Mouse (Mus musculus) heart, embryonic 16.5 days (tissue): ENCODE data around the gene Crybg2. TPM values are rescaled to one million over a fixed set of nuclear protein-coding genes. Genes with fewer than 3 reads are reported as not detected.

Experiments
- ATAC-seq: fragments of 200-750 bp; cut with Nextera tagmentation; replicated peaks from 2 replicates; pipeline ENCODE4 v1.8.0; 2017; ENCODE audit warnings: moderate number of reproducible peaks; ENCODE audit not compliant: insufficient read depth, low FRiP score; ENCODE audit errors: extremely low read depth
- H3K27ac ChIP-seq: fragments of 300-500 bp; sonication (generic); 2 replicates; pipeline ENCODE4 v1.5.1; 2014; ENCODE audit warnings: mild to moderate bottlenecking, low read length, control low read depth, moderate library complexity
- H3K27me3 ChIP-seq: fragments of 300-500 bp; sonication (generic); 2 replicates; pipeline ENCODE4 v1.6.1; 2014; ENCODE audit warnings: low read length, mixed read lengths; ENCODE audit not compliant: control insufficient read depth, insufficient read depth
- H3K36me3 ChIP-seq: fragments of 300-500 bp; sonication (generic); 2 replicates; pipeline ENCODE4 v1.6.1; 2014; ENCODE audit not compliant: control insufficient read depth, insufficient read depth
- H3K4me1 ChIP-seq: fragments of 300-500 bp; sonication (generic); 2 replicates; pipeline ENCODE4 v1.6.1; 2014; ENCODE audit warnings: low read length, mixed read lengths; ENCODE audit not compliant: control insufficient read depth, insufficient read depth
- H3K4me2 ChIP-seq: fragments of 300-500 bp; sonication (generic); 2 replicates; pipeline ENCODE4 v1.6.1; 2014; ENCODE audit warnings: low read depth, mild to moderate bottlenecking, control low read depth, low read length
- H3K4me3 ChIP-seq: fragments of 300-500 bp; sonication (generic); 2 replicates; pipeline ENCODE4 v1.5.1; 2014; ENCODE audit warnings: mild to moderate bottlenecking, control low read depth, low read length
- H3K9ac ChIP-seq: fragments of 300-500 bp; sonication (generic); 2 replicates; pipeline ENCODE4 v1.6.1; 2014; ENCODE audit warnings: low read length, control low read depth
- H3K9me3 ChIP-seq: fragments of 300-500 bp; sonication (generic); replicated peaks from 2 replicates; pipeline ENCODE4 v1.6.1; 2016; ENCODE audit warnings: low read length; ENCODE audit not compliant: control insufficient read depth
- WGBS: fragments of 180-500 bp; shearing (Covaris S2); extraction: QIAGEN DNeasy Blood & Tissue Kit; methylation state at CpG from one replicate; pipeline ENCODE4 v1.1.7; 2014; 5-methylcytosine and 5-hydroxymethylcytosine counted together
- polyA plus RNA-seq: library from polyadenylated mRNA; unstranded; fragments of >200 nt; fragmentation: Nextera tagmentation; extraction: Ambion mirVana; gene quantifications from 2 replicates; pipeline ENCODE4 v1.2.1, GENCODE M21; 2015

Crybg2 gene
- polyA plus RNA-seq, 1 experiment from 2014 or later: 0.91 TPM

DNA sequence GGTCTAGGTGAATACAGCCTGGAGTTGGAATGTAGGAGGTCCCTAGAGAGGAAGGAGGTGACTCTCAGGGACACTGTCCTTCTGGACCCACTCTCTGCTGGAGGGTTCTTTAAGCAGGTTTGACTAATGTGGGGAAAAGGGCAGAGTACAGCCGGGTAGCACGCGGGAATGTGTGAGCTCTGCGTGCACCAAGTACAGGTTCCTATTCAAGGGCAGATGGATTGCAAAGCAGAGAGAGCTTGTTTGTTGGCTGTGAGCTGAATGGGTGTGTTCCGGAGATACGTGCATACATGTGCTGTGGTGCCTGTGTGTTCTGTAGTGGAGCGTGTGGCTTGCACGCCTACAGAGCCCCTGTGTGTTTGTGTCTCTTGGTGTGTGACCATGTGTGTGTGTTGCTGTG is 6.8 kb downstream of the Crybg2 start:
- no peak overlapping the region for H3K4me2 ChIP-seq
- H3K36me3 ChIP-seq: no peaks in the 10 kb centered on the region
- H3K27me3 ChIP-seq: peaks cover 9% of the 10 kb centered on the region
- no peaks in the 10 kb centered on the region for H3K9me3 ChIP-seq
- no peak overlapping the region for H3K27ac ChIP-seq
- H3K9ac ChIP-seq: no peak overlapping the region
- ATAC-seq: no peak
- H3K4me1 ChIP-seq: no peaks in the 10 kb centered on the region; the same call in 1 of the 2 replicates
- 92% methylated on average over 8 of the region's 8 CpGs for WGBS
- H3K4me3 ChIP-seq: no peak overlapping the region

DNA sequence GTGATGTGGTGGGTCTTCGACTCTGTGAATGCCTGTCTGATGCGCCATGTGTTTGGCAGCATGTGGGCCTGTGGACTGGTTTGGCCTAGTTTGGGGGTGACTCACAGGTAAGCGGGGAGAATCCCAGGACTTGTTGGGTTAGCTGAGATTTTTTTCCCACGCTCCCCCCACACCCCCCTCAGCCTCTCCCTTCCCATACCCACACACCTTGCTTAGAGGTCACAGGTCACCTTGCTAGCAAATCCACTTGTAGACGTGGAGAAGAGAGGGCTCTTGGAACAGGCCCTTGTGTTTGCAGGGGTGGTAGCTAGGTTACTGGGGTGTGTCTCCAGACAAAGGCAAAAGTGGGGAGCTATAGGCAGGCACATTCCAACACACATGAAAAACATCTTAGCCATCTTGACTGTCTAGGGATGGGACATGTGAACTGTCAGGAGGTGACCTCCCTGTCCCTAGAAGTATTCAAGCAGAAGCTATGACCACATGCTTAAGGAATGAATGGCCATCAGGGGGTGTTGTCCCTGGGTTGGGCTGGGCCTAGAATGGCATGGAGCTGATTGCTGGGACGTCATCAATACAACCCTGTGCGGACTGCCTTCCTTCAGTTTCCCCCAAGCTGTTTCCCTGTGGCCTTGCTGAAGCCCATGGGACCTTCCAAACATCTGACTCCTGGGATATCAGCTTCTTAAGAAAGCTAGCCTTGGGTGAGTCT is 7.4 kb downstream of the Crybg2 start:
- no peak for ATAC-seq
- Histone ChIP-seq H3K9me3 (no peaks in the 10 kb centered on the region), H3K9ac (no peak overlapping the region), H3K27me3 (peaks cover 9% of the 10 kb centered on the region), H3K4me3 (no peak overlapping the region), H3K27ac (no peak overlapping the region), H3K4me1 (no peaks in the 10 kb centered on the region; the same call in 1 of the 2 replicates), H3K4me2 (no peak overlapping the region), H3K36me3 (no peaks in the 10 kb centered on the region)
- 84% methylated on average over 7 of the region's 7 CpGs for WGBS

DNA sequence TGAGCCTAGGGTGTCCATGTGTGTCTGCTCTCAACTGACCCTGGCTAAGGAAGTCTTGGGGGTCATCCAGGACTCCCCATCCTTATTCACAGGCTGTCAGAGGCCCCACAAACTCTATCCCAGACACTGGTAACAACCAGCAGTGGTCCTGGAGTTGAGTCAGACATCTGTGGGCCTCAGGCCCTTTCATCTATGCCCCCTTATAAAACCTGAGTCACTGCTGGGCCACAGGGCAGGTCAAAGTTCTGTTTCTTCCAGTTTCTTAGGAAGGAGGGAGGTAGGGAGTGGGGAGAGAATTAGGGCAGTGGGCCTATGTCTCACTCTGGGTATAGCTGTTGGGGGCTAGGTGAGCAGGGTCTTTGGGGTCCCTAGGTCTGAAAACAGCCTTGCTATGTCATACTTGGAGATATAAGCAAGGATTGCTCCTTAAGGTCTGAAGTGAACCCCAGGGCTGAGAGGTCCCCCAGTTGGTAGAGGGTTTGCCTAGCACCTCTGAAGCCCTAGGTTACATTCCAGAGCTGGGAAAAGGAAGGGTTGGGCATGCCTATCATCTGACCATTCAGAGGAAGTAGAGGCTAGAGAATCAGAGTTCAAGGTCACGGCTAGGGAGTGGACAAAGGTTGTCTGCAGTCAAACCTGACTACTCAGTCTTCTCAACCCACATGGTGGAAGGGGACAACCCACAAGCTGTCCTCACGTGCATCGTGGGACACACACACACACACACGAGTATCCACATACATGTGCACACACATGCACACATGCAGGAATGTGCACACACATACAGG is 8.4 kb downstream of the Crybg2 start:
- H3K9me3 ChIP-seq: no peaks in the 10 kb centered on the region
- no peaks in the 10 kb centered on the region; the same call in 1 of the 2 replicates for H3K4me1 ChIP-seq
- 82% methylated on average over 4 of the region's 4 CpGs for WGBS
- peaks cover 9% of the 10 kb centered on the region for H3K27me3 ChIP-seq
- H3K9ac ChIP-seq: no peak overlapping the region
- H3K4me2 ChIP-seq: no peak overlapping the region
- no peak for ATAC-seq
- no peak overlapping the region for H3K4me3 ChIP-seq
- no peak overlapping the region for H3K27ac ChIP-seq
- no peaks in the 10 kb centered on the region for H3K36me3 ChIP-seq

DNA sequence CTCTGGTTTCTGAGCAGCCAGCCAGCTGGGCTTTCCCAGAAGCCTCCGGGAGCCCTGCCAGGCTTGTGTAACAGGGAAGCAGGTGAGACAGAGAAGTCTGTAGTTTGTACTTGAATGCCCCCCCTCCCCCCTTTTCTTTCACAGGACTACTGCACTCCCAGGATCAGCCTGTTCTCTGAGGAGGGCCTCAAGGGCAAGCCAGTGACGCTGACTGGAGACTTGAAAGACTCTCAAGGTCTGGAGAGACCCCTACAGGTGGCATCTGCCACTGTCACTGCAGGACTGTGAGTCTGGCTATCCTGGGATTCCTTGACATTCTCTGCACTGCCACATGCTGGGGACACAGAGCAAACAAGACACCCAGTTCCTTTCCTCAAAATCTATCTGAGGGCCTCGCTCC is 18.1 kb downstream of the Crybg2 start:
- no peak overlapping the region for H3K27ac ChIP-seq

DNA sequence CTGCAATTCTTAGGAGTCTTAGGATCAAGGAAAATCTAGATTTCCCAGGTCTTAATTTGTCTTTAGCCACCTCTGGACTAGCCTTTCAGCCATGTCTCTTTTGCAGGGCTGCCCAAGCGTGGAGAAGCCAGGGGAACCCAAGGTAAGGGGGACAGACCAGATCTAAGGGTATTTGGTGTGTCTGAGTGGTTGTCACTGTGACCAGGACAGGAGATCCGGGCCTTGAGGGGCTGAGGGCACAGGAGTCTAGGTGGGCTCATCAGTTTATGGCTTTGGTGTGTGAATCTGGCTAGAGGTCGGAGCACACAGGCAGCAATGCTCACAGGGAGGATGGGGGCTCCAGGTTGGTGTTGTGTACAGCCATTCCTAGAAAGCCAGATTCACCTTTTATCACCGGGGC is 20.1 kb downstream of the Crybg2 start:
- H3K27ac ChIP-seq: no peak overlapping the region
- H3K4me3 ChIP-seq: no peak overlapping the region
- H3K9me3 ChIP-seq: peaks cover 3% of the 10 kb centered on the region; the same call in 1 of the 2 replicates
- no peak overlapping the region for H3K9ac ChIP-seq
- H3K4me1 ChIP-seq: peaks cover 8% of the 10 kb centered on the region
- H3K36me3 ChIP-seq: no peaks in the 10 kb centered on the region
- 76% methylated on average over 4 of the region's 4 CpGs for WGBS
- no peak for ATAC-seq
- peaks cover 13% of the 10 kb centered on the region for H3K27me3 ChIP-seq
- no peak overlapping the region for H3K4me2 ChIP-seq

More for the DNA sequence above, 18.1 kb downstream of the Crybg2 start:
- Histone ChIP-seq H3K4me2 (no peak overlapping the region), H3K9me3 (no peaks in the 10 kb centered on the region), H3K9ac (no peak overlapping the region), H3K27me3 (peaks cover 13% of the 10 kb centered on the region), H3K36me3 (no peaks in the 10 kb centered on the region), H3K4me3 (no peak overlapping the region), H3K4me1 (peaks cover 8% of the 10 kb centered on the region)
- peak; percentile 31; the same call in 1 of the 2 replicates for ATAC-seq
- WGBS: 19% methylated on average over 3 of the region's 3 CpGs

DNA sequence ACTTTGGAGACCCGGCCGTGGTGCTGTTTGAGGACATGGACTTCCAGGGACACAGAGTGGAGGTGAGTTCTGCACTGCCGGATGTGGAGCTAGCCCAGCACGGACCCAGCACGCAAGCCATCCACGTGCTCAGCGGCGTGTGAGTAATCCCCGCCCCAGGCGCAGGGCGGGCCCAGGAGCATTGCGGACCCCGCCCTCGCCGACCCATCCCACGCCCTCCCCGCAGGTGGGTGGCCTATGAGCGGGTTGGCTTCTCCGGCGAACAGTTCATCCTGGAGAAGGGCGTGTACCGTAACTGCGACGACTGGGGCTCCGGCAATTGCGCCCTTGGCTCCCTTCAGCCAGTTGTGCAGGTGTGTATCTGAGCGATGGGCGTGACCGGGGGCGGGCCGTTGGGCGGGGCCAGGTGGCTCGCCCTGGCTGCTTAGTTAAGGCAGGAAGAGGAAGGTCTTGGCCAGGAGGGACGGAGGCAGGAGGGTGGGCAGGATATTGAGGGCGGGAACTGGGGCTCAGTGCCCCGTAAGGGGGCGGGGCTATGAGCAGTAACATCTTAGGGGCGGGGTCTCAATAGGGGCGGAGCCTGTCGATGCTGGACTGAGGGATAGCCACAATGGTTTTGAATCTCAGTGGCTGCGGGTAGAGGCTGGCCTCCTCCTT is 21.2 kb downstream of the Crybg2 start:
- peak overlapping the region; percentile 83 for H3K4me2 ChIP-seq
- H3K4me1 ChIP-seq: peaks cover 8% of the 10 kb centered on the region
- H3K9me3 ChIP-seq: peaks cover 3% of the 10 kb centered on the region; the same call in 1 of the 2 replicates
- WGBS: under 1% methylated on average over 40 of the region's 41 CpGs
- H3K36me3 ChIP-seq: no peaks in the 10 kb centered on the region
- H3K4me3 ChIP-seq: peak overlapping the region; percentile 55
- H3K27me3 ChIP-seq: peaks cover 13% of the 10 kb centered on the region
- peak overlapping the region; percentile 36; the same call in 1 of the 2 replicates for H3K9ac ChIP-seq
- ATAC-seq: peak; percentile 76
- no peak overlapping the region for H3K27ac ChIP-seq

DNA sequence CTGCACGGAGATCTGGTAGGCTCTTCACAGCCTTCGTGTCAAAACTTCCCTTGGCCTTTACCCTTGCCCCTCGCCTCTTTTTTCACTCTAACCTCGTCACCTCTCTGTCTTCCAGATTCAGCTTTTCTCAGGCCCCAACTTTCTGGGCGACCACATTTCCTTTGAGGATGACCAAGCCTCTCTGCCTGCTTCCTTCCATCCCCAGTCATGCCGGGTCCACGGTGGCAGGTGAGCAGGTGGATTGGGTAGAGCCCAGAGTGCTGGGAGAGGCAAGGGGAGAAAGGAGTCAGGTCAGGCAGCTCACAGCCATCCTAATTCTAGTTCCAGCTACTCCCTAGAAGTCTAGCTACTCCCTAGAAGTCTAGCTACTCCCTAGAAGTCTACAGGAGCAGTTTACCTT is 21.8 kb downstream of the Crybg2 start:
- 19% methylated on average over 7 of the region's 7 CpGs for WGBS
- Histone ChIP-seq H3K4me3 (peak overlapping the region; percentile 55), H3K27me3 (peaks cover 13% of the 10 kb centered on the region), H3K36me3 (no peaks in the 10 kb centered on the region), H3K4me1 (peaks cover 10% of the 10 kb centered on the region), H3K9ac (no peak overlapping the region), H3K4me2 (peak overlapping the region; percentile 83), H3K9me3 (peaks cover 3% of the 10 kb centered on the region; the same call in 1 of the 2 replicates), H3K27ac (no peak overlapping the region)
- no peak for ATAC-seq

DNA sequence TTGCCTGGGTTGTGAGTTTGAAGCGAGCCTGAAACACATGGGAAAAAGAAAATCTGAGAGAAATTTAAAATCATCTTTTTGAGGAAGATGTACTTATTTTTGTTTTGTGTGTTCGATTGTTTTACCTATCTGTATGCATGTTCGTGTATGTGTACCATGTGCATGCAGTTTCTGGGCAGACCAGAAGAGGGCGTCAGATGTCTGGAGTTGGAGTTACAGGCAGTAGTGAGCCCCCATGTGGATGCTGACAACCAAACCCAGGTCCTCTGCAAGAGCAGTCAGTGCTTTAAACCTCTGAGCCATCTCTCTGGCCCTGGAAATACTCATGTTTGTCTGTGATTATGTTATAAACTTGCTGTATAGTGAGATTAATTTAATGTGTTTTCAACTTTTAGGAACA is 24.4 kb downstream of the Crybg2 start:
- ATAC-seq: no peak
- Histone ChIP-seq H3K4me3 (no peak overlapping the region), H3K4me1 (peaks cover 10% of the 10 kb centered on the region), H3K9me3 (peaks cover 3% of the 10 kb centered on the region; the same call in 1 of the 2 replicates), H3K27me3 (peaks cover 13% of the 10 kb centered on the region), H3K36me3 (no peaks in the 10 kb centered on the region), H3K27ac (no peak overlapping the region), H3K9ac (no peak overlapping the region), H3K4me2 (no peak overlapping the region)
- 89% methylated on average over 4 of the region's 4 CpGs for WGBS
